Mouse (Mus musculus) layer of hippocampus, adult 18-20 months (tissue): ENCODE measurements around the gene Jtb. TPM values are rescaled to one million over a fixed set of nuclear protein-coding genes. Genes with fewer than 3 reads are reported as not detected.
A peak's percentile ranks its signal among the peaks of the same experiment; 100 is the strongest.

Experiments used
- DNase-seq, 2 experiments: peaks; one replicate each; pipeline ENCODE4 v3.0.0; 2022; ENCODE audit warnings: low spot score in 2 of 2
- long read RNA-seq: library from polyadenylated mRNA; stranded (forward); transcript quantifications from one replicate; pipeline ENCODE4 v2.0.0, GENCODE M21; 2021
- total RNA-seq, 2 experiments: library from RNA; stranded (reverse); gene quantifications; 2 replicates each; pipeline ENCODE4 v1.2.3; 2021

Jtb gene
- total RNA-seq = 10 to 100 TPM; 44.1 to 46.2 TPM
- long read RNA-seq, transcript Jtb-201 (5 exons, 1,101 nt) = major isoform, 38 of 47 reads
- long read RNA-seq, partial matches to known transcripts = 2 of 47 reads
- long read RNA-seq, other reads (novel, unspliced or antisense) = 7 of 47 reads

- peak; percentile 95 to 98 for DNase-seq
Measured at GRCm38 (mm10) chr3:90231507-90232333, at the start of gene Jtb. TSS of gene Jtb (plus strand) at chr3:90231597.

- no peak for DNase-seq
Measured at GRCm38 (mm10) chr3:90183581-90183980, 47.8 kb upstream of the Jtb start.

- DNase-seq = no peak
Measured at GRCm38 (mm10) chr3:90190859-90191510, 40.4 kb upstream of the Jtb start.

- DNase-seq = no peak
Measured at GRCm38 (mm10) chr3:90194759-90195158, 36.6 kb upstream of the Jtb start.

- DNase-seq = no peak
Measured at GRCm38 (mm10) chr3:90195644-90196043, 35.8 kb upstream of the Jtb start.

- DNase-seq = no peak
Measured at GRCm38 (mm10) chr3:90197548-90197947, 33.8 kb upstream of the Jtb start.

- no peak for DNase-seq
Measured at GRCm38 (mm10) chr3:90202884-90203283, 28.5 kb upstream of the Jtb start.

GRCm38 (mm10) chr3:90203619-90204018 lies 27.8 kb upstream of the Jtb start:
- DNase-seq = no peak

- no peak for DNase-seq
Measured at GRCm38 (mm10) chr3:90204582-90204981, 26.8 kb upstream of the Jtb start.

GRCm38 (mm10) chr3:90208662-90209061 lies 22.7 kb upstream of the Jtb start:
- no peak for DNase-seq

GRCm38 (mm10) chr3:90209908-90210566 lies 21.4 kb upstream of the Jtb start:
- no peak for DNase-seq

GRCm38 (mm10) chr3:90211475-90212398 lies 19.7 kb upstream of the Jtb start:
- no peak for DNase-seq

- no peak for DNase-seq
Measured at GRCm38 (mm10) chr3:90212723-90213122, 18.7 kb upstream of the Jtb start.

GRCm38 (mm10) chr3:90213377-90213866 lies 18.0 kb upstream of the Jtb start, which contains the start of the genes Rps27 and Rab13:
TSS of gene Rps27 (minus strand) at chr3:90213651.
TSS of gene Rab13 (plus strand) at chr3:90213695.
- DNase-seq = peak; percentile 88 to 96

- DNase-seq = peak in 1 of 2 experiments; percentile 14
Measured at GRCm38 (mm10) chr3:90213956-90214684, 17.3 kb upstream of the Jtb start.

GRCm38 (mm10) chr3:90215825-90216380 lies 15.5 kb upstream of the Jtb start:
- no peak for DNase-seq

GRCm38 (mm10) chr3:90220088-90220487 lies 11.3 kb upstream of the Jtb start:
- DNase-seq = peak; percentile 38 to 81

- peak; percentile 30 to 36 for DNase-seq
Measured at GRCm38 (mm10) chr3:90220531-90220951, 10.9 kb upstream of the Jtb start.

- DNase-seq = no peak
Measured at GRCm38 (mm10) chr3:90221123-90221522, 10.3 kb upstream of the Jtb start.
